Mouse (Mus musculus): ENCODE data around the gene Faap100.

- TF ChIP-seq CTCF (IDR thresholded peaks at IDR 0.05; ENCODE audit: low read depth, low read length) (no peak), POLR2A (IDR thresholded peaks at IDR 0.05; ENCODE audit: insufficient read depth, low read length) (no peak)
Observed at GRCm38 (mm10) chr11:120376302-120377160, 2.0 kb downstream of the Faap100 start.

Measured in ES-Bruce4 (cell line).